Mouse (Mus musculus): ENCODE measurements around the gene Crabp2.

Crabp2 gene

DNA sequence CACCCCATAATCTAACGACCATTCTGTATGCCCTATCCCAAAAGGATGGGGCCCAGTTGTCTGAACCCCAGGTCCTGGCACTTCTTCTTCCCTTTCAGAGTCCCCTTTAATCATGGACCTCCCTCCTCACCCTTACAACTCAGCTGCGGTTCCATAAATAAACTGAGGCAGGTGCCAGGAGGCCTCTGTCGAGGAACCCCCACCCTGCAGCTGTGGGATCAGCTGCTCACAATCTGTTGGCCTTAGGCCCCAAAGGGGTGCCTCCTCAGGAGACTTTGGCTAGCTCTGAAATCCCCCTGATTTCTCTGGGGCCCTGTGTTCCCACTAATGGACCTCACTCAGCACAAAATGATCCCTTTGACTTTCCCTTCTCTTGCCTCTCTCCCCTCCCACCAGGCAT lies 35.6 kb downstream of the Crabp2 start:
- DNase-seq (ENCODE audit: extremely low spot score): no peak

DNA sequence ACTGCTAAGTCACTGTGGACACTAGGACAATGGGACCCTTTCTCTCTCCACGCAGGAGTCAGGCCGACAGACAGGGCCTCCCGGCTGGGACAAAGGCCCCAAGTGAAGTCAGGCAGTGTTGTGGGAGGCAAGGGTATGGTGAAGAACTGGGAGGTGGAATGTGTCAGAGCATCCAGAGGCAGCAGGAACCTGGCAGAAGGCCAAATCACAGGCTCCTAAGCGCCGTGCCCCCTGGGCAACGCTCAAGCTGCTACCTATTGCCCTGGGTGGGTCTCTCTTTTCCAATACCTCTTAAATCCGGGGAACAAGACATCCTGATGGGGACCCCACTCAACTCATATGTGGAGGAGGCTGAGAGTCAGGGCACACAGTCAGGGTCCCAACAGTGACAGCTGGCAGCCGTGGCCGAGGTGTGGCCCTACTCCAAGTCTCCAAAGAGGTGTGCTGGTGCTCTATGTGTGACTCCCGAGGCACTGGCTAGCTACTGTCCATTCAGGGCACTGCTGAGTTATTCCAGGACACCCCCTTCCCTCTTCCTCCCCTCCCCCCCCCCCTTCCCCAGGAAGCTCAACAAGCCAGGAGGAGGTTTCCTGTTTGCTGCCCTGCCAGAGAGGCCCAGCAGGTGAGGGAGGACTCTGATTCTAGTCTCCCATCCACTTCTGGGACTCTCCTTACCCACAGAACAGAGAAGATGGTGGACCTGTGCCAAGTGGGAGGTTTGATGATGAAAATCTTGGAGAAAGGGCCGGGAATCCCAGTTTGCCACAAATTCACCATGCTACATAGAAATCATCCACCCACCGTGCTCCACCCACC lies 37.2 kb downstream of the Crabp2 start:
- DNase-seq (ENCODE audit: extremely low spot score): no peak

DNA sequence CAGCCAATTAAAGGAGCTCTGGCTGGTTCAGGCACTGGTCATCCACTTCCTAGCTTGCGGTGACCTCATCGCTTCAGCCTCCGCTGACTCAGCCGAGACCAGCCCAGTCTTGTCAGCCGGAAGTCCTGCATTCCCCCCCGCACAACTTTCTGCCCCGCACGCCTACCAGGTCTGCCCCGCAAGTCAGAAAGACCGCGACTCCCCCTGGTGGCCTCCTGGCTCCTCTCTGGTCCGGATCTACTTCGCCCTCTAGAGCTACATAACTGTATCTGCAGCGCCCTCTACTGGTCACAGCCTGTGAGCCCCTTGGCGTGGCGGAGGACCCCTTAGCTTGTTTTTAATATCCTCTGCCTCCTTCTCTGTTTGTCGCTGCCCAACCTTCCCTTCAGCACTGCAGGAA lies 38.4 kb downstream of the Crabp2 start:
- DNase-seq (ENCODE audit: extremely low spot score): peak; percentile 98

DNA sequence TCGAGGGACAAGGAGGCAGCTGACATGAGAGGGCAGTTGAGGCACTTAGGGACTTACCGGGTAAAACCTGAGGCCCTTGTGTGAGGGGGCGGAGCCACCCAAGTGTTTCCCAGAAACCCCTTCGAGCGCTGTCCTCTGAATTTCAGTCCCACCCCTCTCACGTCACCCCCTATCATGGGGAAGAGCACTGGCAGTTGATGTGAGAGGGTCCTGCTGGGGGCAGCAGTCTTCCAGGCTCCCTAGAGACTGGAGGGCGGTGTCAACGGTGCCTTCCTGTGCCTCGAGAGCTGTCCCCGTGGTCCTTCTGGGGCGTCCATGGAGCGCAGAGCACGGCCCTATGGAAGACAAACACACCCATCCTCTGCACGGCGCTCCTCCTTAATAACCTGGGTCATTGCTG lies 39.2 kb downstream of the Crabp2 start:
- DNase-seq (ENCODE audit: extremely low spot score): peak; percentile 83

DNA sequence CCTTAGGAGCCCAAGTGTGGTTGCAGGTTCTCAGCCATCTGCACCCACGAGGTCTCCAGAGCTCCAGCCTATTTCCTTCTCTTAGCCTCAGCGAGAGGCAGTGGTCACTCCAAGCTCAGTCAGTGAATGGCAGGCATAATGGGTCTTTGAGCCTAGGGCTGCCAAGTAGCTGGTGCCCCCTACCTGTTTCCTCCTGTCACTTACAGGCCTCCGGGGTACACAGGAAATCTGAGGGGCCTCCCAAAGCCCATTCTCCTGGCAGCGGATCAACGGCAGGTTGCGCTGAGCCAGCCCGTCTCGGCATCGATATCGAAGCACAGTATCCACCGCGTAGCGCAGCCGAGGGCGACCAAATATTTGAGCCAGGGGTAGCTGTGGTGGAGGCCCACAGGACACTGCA lies 39.6 kb downstream of the Crabp2 start:
- DNase-seq (ENCODE audit: extremely low spot score): no peak

DNA sequence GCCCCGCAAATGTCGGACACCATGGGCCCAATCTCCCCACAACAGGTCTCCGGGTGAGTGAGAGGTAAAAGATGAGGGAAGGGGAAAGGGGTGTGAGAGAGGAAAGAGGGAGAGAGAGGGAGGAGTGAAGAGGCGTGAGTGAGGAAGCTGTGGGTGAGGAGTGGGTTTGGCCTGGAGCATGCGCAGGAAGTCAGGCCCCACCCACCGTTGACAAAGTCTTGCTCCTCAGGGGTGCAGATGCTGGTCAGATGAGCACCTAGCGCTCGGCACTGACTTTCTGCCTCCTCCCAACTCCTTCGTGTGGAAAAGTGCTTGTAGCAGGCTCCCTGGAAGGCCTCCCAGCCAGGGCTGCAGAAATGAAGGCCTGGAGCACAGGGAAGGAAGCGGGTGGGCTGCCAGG lies 41.5 kb downstream of the Crabp2 start:
- no peak for DNase-seq (ENCODE audit: extremely low spot score)

DNA sequence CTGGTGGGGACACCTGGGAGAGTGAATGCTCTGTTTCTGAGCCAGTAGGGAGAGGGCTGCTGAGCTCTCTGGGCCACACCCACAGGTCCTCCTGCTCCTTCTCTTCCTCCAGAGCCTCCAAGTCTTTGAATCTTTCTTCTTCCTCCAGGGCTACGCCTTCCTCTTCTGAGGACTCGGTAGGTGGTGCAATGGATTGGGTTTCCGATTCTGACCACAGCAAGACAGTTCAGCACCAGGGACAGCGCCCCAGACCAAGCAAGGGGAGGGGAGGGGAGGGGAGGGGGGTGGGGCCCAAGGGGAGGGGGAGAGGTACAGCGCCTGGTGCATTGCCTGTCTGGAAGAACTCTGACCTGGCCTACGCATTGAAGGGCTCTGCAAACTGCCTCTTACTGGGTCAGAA lies 45.0 kb downstream of the Crabp2 start:
- peak; percentile 64 for DNase-seq (ENCODE audit: extremely low spot score)

DNA sequence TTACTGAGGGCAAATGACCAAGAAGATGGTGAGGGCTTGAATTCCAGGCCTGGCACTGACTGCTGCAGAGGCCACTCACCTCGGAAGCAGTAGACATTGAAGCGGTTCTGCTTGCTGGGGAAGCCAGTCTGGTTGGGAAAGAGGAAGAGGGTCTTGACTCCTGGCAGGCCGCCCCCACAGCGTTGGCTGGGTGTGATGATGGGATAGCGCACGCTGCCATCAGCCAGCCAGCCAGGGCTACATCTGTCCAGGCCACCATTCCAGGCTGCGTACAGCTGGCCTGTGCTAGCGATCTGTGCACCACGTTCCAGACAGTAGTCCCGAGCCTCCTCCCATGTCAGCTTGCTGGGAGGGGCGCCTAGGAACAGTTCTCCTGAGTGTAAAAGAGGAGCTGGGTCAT lies 46.9 kb downstream of the Crabp2 start:
- no peak for DNase-seq (ENCODE audit: extremely low spot score)

DNA sequence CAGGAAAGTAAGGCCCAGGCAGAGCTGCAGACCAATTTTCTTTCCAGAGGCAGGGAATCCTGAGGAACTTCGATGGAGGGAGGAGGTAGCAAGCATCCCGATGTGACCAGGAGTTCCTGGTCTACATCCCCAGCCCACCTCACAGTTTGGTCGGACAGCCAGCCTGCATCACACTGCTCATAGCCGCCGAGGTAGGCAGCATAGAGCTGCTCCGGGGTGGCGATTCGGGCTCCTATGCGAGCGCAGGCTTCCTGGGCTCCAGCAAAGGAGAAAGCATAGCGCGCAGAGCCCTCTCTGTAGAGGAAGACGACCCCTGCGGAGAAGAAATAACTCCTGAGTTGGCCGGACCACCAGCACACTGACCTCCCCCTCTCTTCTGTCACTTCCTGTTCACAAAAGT lies 47.9 kb downstream of the Crabp2 start:
- no peak for DNase-seq (ENCODE audit: extremely low spot score)

DNA sequence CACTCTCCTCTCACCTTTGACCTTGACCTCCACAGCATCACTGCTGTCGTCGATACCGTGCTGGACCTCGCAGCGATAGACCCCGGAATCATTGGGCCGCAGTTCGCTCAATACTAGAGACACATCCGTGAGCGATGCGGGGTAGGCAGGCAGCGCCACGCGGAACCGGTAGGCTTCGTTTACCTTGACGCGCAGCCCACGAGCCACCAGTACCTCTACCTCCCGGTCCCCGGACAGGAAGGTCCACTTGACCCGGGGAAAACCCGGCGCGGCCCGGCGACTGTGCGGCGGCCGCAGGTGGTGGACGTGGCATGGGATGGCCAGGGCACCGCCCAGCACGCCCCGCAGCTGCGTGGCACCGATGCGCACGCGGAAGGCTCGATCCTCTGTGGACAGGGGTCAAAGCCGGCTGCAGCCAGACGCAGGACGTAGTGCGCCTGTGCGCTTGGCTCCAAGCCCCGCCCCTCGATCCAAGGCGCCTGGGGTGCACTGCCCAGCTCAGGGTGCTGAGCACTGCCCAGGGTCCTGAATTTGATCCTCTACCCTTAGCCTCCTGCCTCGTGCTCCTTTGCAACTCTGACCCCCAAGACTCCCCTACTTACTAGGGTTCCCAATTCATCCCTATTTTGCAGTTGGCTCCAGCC lies 48.6 kb downstream of the Crabp2 start:
- DNase-seq (ENCODE audit: extremely low spot score): no peak

DNA sequence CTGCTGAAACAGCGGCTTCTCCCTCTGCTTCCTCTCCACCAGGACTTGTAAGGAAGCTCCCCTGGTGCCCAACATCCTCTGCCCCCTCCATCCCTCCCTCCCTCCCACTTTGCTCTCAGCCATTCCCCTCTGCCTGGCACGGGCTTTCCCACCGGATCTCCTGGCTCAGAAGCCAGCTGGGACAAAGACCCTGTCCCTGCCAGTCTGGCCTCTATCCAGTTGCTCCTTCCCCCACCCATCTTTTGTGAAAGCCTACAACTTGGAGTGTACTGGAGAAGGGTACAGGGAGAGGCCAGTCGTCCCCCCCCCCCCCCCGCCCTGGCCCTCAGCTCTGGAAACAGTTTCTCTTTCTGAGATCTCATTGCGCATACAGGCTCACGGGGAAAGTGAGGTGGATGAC lies 50.3 kb downstream of the Crabp2 start:
- no peak for DNase-seq (ENCODE audit: extremely low spot score)

DNA sequence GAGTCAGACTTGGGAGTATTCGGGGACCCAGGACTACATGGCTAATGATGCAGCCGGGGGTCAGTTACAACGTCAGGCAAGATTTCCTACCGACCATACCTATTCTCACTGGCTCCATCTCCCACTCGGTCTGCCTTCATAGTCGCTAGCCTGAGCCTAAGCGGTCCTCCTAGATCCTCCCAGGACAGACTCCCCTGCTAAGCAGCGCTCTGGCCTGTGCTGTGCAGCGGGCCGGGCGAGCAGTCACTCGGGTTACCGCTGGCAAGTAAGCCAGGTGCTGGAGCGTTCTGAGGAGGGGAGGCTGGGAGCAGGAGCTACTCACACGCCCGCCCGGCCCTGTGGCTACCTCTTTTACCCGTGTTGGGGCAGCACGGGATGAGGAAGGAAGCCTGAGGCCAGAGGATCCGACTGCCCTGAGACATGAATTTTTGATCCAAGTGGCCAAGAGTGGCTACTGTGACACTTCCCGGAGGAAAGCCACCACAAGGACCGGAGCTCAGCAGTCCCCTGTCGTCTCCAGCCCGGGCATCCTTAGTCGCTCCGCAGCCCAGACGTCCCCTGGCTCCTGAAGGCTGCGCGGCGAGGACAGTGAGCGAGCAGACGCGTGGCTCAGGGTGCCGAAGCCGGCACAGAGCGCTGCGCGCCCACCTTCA lies 50.9 kb downstream of the Crabp2 start:
- DNase-seq (ENCODE audit: extremely low spot score): peak; percentile 31

DNA sequence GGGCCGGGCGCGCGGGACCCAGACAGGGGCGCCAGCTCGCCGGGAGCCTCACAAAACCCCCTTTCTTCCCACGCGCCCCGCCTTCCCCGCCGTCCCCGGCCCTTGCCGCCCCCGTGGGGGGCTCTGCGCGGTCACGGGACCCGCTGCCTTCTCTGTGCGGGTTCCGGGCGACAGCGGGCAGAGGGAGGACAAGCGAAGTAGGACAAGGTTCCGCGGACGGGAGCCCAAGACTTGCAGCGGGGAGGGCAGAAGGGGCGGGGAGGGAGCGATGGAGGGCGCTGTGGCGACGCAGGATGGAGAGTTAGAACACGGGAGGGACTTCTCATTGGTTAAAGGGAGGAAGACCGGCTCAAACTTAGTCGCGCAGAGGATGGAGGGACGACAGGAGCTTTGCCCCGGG lies 51.7 kb downstream of the Crabp2 start, which contains the start of gene Bcan:
TSS of gene Bcan (minus strand) at position 50 of the 400 bp plus-strand sequence.
- peak; percentile 45 for DNase-seq (ENCODE audit: extremely low spot score)

DNA sequence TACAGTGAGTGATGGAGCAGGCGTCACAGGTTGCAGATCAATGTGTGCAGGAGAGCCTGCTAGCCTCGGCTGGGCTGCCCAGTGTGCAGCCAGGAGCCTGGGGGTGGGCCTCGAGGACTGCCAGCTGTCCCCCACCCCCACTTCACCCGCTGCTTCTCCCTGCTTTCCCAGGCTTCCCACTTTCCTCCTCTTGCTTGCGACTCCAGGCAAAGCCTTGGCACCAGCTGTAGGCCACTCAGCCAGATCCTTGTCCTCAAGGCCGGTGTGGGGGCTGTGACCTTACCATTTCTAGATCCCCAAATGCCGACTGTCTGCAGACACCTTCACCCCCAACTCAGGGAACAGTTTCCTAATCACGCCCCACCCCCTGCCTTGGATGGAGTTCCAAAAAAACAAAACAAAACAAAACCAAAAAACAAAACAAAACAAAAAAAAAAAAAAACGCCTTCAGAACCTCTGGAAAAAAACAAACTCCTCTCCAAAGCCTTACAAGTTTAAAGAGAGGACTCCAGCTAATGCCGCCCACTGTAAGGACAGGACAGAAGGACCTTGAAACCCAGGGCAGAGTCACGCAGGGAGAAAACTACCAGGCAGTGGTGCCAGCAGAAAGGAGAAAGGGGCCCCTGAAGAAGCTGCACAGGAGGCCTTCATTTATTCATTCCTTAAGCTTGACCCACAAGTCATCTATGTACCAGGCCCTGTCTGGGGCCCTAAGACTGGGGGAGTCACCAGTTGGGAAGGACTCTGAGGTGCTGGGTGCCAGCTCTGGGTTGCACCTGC lies 52.5 kb downstream of the Crabp2 start:
- no peak for DNase-seq (ENCODE audit: extremely low spot score)

DNA sequence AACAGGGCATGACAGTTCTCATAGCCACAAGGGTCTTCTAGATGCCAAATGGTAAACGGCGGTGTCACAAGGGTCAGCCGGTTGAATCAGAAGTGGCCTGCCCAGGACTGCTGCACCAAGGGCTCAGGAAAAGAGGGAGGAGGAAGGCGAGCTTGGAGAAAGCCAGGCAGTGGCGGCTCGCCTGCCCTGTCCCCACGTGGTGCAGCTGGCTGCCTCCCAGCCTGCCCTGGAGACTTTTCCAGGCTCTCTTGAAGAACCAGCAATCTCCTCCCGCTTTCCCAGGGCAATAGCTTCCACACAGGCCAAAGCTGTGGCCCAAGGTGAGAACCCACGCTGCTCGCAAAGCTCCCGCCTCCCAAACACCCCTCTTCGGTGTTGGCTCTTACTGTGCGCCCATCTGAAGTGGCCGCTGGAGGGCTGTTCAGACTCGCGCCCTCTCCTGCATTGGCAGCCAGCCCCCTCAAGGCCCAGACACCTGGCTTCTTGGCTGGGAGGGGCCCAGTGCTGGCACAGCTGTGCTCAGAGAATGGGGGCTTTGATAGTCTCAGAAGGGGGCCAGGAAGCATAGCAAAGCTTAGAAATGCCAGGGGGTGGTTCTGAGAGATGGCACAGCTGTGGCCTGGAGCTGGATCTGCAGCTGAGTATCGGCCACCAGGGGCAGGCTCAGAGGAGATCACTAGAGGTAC lies 54.0 kb downstream of the Crabp2 start:
- no peak for DNase-seq (ENCODE audit: extremely low spot score)

All from embryo, embryonic 9.5 days (tissue).